Mouse (Mus musculus) forebrain, embryonic 13.5 days (tissue): ENCODE results near the gene Fkbp1b. TPM values are rescaled to one million over a fixed set of nuclear protein-coding genes. Genes with fewer than 3 reads are reported as not detected.
"Not testable (repeated sequence)": the region's sequence is repeated elsewhere in the genome, so short reads cannot be mapped to it uniquely, and the experiment has no call there.

Experiments used
- ATAC-seq: fragments of 200-750 bp; cut with Nextera tagmentation; 2 replicates; pipeline ENCODE4 v1.8.0; 2017
- H3K27ac ChIP-seq: fragments of 300-500 bp; sonication (generic); 2 replicates; pipeline ENCODE4 v1.5.1; 2015; ENCODE audit warnings: inconsistent platforms, mild to moderate bottlenecking, moderate library complexity
- H3K27me3 ChIP-seq: fragments of 300-500 bp; sonication (generic); 2 replicates; pipeline ENCODE4 v1.6.1; 2015; ENCODE audit warnings: mild to moderate bottlenecking, inconsistent platforms
- H3K36me3 ChIP-seq: fragments of 300-500 bp; sonication (generic); 2 replicates; pipeline ENCODE4 v1.6.1; 2015; ENCODE audit warnings: mild to moderate bottlenecking, inconsistent platforms; ENCODE audit not compliant: poor library complexity, severe bottlenecking
- H3K4me1 ChIP-seq: fragments of 300-500 bp; sonication (generic); 2 replicates; pipeline ENCODE4 v1.6.1; 2015; ENCODE audit warnings: inconsistent platforms
- H3K4me2 ChIP-seq: fragments of 300-500 bp; sonication (generic); 2 replicates; pipeline ENCODE4 v1.6.1; 2015; ENCODE audit warnings: inconsistent platforms, mild to moderate bottlenecking, moderate library complexity
- H3K4me3 ChIP-seq: fragments of 300-500 bp; sonication (generic); 2 replicates; pipeline ENCODE4 v1.5.1; 2015; ENCODE audit warnings: mild to moderate bottlenecking, inconsistent platforms
- H3K9ac ChIP-seq: fragments of 300-500 bp; sonication (generic); 2 replicates; pipeline ENCODE4 v1.6.1; 2015; ENCODE audit warnings: mild to moderate bottlenecking, inconsistent platforms
- H3K9me3 ChIP-seq: fragments of 300-500 bp; sonication (generic); replicated peaks from 2 replicates; pipeline ENCODE4 v1.6.1; 2016; ENCODE audit warnings: inconsistent platforms
- WGBS: fragments of 180-500 bp; shearing (Covaris S2); methylation state at CpG from one replicate; pipeline ENCODE4 v1.1.7; 2015; 5-methylcytosine and 5-hydroxymethylcytosine counted together
- polyA plus RNA-seq: library from polyadenylated mRNA; unstranded; fragments of >200 nt; fragmentation: Nextera tagmentation; extraction: Ambion mirVana; gene quantifications from 2 replicates; pipeline ENCODE4 v1.2.1, GENCODE M21; 2015

Gene Fkbp1b
- polyA plus RNA-seq, 1 experiment from 2014 or later = 10.3 TPM

DNA sequence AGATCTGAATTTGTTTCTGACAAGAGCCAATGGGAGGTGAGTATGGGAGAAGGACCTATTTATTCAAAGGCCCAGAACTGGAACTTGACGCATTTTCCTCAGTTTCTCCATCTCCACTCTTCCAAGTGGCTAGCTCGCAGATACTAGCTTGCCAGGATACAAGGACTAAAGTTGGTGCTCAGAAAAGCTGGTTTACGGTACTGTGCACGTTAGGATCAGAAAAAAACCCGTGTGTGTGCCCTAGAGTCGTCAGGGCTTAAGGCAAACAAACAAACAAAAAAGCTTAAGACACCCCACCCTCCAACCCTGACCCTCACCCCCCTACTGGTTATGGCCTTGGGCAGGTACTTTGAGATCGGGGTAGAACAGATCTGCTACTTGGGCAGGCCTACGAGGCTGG lies 1.1 kb upstream of the Fkbp1b start:
- ATAC-seq = no peak
- Histone ChIP-seq H3K27ac (no peak overlapping the region), H3K27me3 (peaks cover 21% of the 10 kb centered on the region), H3K9ac (no peak overlapping the region), H3K9me3 (no peaks in the 10 kb centered on the region), H3K4me2 (no peak overlapping the region), H3K4me1 (peaks cover 13% of the 10 kb centered on the region), H3K4me3 (no peak overlapping the region), H3K36me3 (no peaks in the 10 kb centered on the region)
- 86% methylated on average over 8 of the region's 8 CpGs for WGBS

DNA sequence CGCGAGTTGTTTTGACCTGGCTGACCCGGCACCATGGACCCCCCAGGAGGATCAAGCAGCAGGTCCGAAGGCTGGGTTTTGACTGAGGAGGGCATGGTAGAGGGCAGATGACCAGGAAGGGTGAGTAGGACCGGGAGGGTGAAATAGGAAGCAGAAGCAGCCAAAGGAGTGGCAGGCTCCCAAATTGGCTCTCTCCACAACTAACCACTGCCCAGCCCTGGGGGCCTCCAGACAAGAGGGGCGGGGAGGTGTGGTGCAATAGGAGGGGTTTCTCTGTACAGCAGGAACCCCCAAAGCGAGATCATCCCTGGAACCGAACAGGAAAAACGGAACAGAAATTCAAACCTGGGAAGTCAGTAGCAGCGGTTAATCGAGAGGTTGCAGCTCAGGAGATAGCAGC lies 650 bp downstream of the Fkbp1b start:
- H3K4me3 ChIP-seq = peak overlapping the region; percentile 75
- H3K36me3 ChIP-seq = no peaks in the 10 kb centered on the region
- H3K27me3 ChIP-seq = peaks cover 21% of the 10 kb centered on the region
- H3K27ac ChIP-seq = no peak overlapping the region
- ATAC-seq = no peak
- H3K9ac ChIP-seq = peak overlapping the region; percentile 78
- peaks cover 13% of the 10 kb centered on the region for H3K4me1 ChIP-seq
- peak overlapping the region; percentile 94 for H3K4me2 ChIP-seq
- WGBS = 0% methylated on average over 11 of the region's 11 CpGs
- no peaks in the 10 kb centered on the region for H3K9me3 ChIP-seq

DNA sequence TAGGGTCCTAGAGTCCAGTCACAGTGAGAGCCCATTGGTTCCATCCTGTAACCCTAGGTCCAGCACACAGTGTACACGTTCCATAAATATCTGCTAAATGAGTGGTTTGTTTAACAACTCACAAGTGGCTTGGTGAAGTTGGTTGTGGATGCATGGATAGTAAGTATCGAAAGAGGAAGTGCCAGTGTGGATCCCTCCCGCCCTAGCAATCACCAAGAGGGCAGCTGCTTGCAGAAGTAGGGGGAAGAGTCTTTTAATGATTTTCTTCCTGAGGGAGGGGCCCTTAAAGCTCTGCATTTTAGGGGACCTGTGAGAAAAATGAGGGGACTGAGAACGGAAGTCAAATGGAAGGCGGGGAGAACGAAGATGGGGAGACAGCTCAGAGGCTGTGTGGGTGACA lies 1.4 kb downstream of the Fkbp1b start:
- no peak for ATAC-seq
- H3K4me2 ChIP-seq = peak overlapping the region; percentile 94
- H3K4me1 ChIP-seq = peaks cover 13% of the 10 kb centered on the region
- no peaks in the 10 kb centered on the region for H3K9me3 ChIP-seq
- no peaks in the 10 kb centered on the region for H3K36me3 ChIP-seq
- H3K27me3 ChIP-seq = peaks cover 21% of the 10 kb centered on the region
- H3K9ac ChIP-seq = no peak overlapping the region
- no peak overlapping the region for H3K27ac ChIP-seq
- 53% methylated on average over 6 of the region's 6 CpGs for whole genome bisulfite sequencing
- no peak overlapping the region for H3K4me3 ChIP-seq

DNA sequence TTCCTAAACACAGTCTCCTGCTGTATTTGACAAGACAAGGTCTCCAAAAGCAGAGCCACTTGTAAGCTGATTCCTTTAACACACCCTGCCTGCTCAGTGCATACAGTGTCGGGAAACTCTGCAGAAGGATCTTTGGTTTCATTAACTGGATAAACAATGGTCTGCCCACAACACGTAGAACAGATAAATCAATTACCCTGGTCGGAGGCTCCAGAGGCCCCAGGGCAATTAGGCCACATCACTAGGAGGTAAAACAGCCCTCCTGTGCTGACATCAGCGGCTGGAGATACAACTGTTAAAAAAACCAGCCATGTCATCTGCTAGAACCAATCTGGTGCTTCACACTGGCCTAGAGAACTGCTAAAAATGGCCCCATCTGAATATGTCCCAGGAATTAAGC lies 4.4 kb downstream of the Fkbp1b start:
- Histone ChIP-seq H3K9ac (no peak overlapping the region), H3K27ac (no peak overlapping the region), H3K4me2 (no peak overlapping the region), H3K36me3 (peaks cover 2% of the 10 kb centered on the region; the same call in 1 of the 2 replicates), H3K4me1 (peaks cover 5% of the 10 kb centered on the region; the same call in 1 of the 2 replicates), H3K4me3 (no peak overlapping the region), H3K9me3 (no peaks in the 10 kb centered on the region), H3K27me3 (peaks cover 15% of the 10 kb centered on the region; the same call in 1 of the 2 replicates)
- 67% methylated on average over 4 of the region's 4 CpGs for WGBS
- no peak for ATAC-seq

DNA sequence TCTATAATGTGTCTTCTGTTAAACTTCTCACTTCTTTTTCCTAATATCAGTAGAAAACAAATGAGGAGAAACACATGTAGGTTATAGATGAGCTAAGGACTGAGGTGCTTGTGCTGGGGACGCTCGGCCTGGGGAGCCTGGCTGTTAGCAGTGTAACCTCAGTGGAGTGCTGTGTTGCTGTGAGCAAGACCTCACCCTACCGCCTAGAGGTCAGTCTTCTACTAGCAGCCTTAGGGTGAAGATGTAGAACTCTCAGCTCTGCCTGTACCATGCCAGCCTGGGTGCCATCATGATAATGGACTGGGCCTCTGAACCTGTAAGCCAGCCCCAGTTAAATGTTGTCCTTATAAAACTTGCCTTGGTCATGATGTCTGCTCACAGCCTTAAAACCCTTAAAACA lies 14.1 kb downstream of the Fkbp1b start:
- no peaks in the 10 kb centered on the region for H3K9me3 ChIP-seq
- no peak overlapping the region for H3K4me3 ChIP-seq
- H3K4me2 ChIP-seq = no peak overlapping the region
- no peaks in the 10 kb centered on the region for H3K4me1 ChIP-seq
- H3K9ac ChIP-seq = no peak overlapping the region
- H3K27ac ChIP-seq = no peak overlapping the region
- no peaks in the 10 kb centered on the region for H3K27me3 ChIP-seq
- peaks cover 73% of the 10 kb centered on the region for H3K36me3 ChIP-seq
- WGBS = 77% methylated on average over 3 of the region's 3 CpGs
- no peak for ATAC-seq

DNA sequence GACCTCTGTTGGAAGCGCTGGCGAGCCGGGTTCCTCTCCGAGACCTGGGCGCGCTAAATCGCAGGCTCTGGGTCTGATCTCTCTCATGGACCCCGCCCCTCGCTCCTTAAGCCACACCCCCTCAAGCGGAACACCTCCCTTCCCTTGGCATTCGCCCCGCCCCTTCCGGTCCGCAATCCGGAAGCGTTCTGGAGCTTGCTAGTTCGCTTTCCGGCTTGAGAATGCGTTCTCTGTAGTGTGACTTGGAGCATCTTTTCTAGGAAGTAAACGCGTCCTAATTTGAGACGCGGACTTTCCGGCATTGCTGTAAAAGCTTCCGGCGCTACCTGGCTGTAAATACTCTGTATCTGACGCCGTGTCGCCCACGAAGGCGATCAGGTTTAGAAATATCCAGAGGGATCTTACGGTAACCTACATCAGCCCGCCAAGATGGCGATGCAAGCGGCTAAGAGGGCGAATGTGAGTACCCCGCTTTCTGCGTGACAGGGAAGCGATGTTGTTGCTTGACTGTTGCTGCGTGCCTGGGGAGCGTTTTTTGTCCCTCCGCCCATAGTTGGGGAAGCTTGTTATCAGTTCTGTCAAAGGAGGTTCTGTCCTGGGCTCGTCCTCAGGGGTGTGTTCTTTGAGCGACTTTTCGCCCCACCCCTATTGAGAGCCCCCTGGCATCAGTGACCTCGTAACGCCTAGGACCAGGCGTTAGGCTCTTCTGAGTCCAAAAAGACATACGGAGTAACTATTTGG lies 23.9 kb downstream of the Fkbp1b start, which contains the start of gene Sf3b6:
Gene Sf3b6, plus strand, starts transcription at position 184 of the 741 bp plus-strand sequence.
- Histone ChIP-seq H3K9me3 (no peaks in the 10 kb centered on the region), H3K9ac (peak within 1 kb of the TSS; percentile 75), H3K36me3 (peaks cover 23% of the 10 kb centered on the region), H3K4me1 (peaks cover 24% of the 10 kb centered on the region), H3K27ac (peak within 1 kb of the TSS; percentile 77), H3K4me2 (peak within 1 kb of the TSS; percentile 78), H3K4me3 (peak within 1 kb of the TSS; percentile 86), H3K27me3 (no peaks in the 10 kb centered on the region)
- WGBS = under 1% methylated on average over 49 of the region's 49 CpGs
- ATAC-seq = peak; percentile 98

DNA sequence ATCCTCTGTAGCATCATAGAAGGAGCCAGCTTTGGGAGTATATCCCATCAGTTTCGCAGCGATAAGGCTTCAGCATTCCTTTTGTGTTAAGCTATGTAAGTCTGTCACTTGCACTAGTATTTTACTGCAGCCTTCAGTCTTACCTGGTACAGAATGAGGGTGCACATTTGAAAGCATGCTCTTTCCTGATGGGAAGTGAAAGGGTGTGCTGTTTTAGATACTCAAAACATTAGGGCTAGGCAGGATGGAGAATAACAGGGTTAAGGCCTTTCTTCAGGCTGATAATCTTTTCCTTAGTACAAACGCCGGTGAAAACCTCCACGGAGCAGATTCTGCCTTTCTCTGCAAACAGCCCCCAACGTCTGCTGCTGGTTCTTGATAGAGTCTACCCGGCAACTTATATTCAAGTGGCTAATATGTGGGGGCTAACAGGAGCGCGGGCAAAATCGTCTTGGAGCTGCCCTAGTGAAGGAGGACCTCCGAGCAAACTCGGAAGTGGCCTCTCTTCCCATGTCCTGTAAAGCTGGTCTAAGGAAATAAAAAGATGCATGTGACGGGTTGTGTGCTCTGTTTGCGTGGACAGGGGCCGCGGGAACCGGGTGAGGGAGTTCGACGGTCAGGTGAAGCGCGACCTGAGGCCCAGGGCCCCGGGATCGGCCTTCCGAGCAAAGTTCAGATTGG lies 24.6 kb downstream of the Fkbp1b start:
- H3K4me1 ChIP-seq = peaks cover 24% of the 10 kb centered on the region
- WGBS = 10% methylated on average over 24 of the region's 24 CpGs
- peak overlapping the region; percentile 86 for H3K4me3 ChIP-seq
- H3K9me3 ChIP-seq = no peaks in the 10 kb centered on the region
- peak overlapping the region; percentile 77 for H3K27ac ChIP-seq
- ATAC-seq = peak; percentile 14; the same call in 1 of the 2 replicates
- no peaks in the 10 kb centered on the region for H3K27me3 ChIP-seq
- peaks cover 16% of the 10 kb centered on the region for H3K36me3 ChIP-seq
- peak overlapping the region; percentile 78 for H3K4me2 ChIP-seq
- peak overlapping the region; percentile 75 for H3K9ac ChIP-seq

DNA sequence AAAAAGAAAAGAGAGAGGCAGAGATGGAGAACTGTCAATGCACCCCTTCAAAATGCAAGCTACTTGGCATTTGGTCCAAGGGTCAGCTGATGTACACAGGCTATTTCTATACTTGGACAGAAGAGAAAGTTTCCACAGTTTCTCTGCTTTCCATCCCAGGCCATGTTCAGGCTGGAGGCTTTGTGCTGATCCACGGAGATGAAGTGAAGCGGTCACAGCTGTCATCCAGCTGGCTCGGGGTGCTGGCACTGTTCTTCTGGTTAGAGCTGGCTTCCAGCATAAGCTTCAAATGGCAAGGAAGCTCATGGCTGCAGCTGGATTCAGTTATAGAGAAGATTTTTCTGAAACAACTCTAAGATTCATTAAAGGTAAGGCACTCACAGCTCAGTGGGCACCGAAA lies 27.8 kb downstream of the Fkbp1b start:
- WGBS = 82% methylated on average over 4 of the region's 4 CpGs

DNA sequence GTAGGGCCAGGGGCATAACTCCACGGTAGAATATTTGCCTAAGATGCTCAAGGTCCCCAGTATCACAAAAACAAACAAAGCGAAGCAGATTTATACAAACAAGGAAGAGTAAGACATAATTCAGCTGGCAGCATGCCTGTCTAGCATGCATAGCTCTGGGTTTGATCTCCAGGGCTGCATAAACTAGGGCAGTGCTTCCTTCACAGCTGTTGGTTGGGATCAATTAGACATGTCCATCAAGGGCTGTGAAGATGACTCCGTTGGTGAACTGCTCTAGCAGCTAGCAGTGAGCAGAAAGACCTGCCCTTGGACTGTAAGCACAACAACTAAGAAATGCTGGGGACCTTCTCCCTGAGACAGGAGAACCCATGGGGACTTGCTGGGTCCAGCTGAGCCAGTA lies 29.7 kb downstream of the Fkbp1b start:
- peaks cover 4% of the 10 kb centered on the region for H3K4me1 ChIP-seq
- no peak for ATAC-seq
- H3K4me2 ChIP-seq = no peak overlapping the region
- H3K9ac ChIP-seq = no peak overlapping the region
- H3K36me3 ChIP-seq = no peaks in the 10 kb centered on the region
- no peaks in the 10 kb centered on the region for H3K27me3 ChIP-seq
- H3K27ac ChIP-seq = no peak overlapping the region
- 74% methylated on average over 3 of the region's 3 CpGs for WGBS
- no peak overlapping the region for H3K4me3 ChIP-seq
- H3K9me3 ChIP-seq = 0 out of 2 replicates have a peak, but pooled peaks cover 4% of the 10 kb centered on the region

More for the DNA sequence above, 27.8 kb downstream of the Fkbp1b start:
- Histone ChIP-seq H3K4me1 (peaks cover 13% of the 10 kb centered on the region), H3K36me3 (no peaks in the 10 kb centered on the region), H3K9me3 (0 out of 2 replicates have a peak, but pooled peaks cover 4% of the 10 kb centered on the region), H3K9ac (no peak overlapping the region), H3K27me3 (no peaks in the 10 kb centered on the region), H3K27ac (no peak overlapping the region), H3K4me2 (no peak overlapping the region), H3K4me3 (no peak overlapping the region)
- ATAC-seq = no peak

DNA sequence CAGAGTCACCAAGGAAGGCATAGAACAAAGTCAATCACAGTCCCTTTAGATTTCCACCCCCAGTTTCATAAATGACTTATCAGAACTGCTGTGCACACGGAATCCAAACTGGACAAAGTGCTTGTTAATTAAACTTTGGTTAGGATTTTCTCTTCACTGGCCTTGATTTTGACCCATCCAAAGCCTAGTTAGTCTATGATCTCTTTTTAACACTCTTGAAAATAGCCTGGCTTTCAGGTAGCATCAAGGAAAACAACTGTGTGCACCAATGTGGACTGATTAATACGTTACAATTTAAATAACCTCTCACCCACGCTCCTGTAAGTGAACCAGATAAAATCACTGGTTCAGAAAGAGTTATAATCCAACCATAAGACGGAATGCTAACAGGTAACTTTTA lies 30.4 kb downstream of the Fkbp1b start:
- no peaks in the 10 kb centered on the region for H3K36me3 ChIP-seq
- 0 out of 2 replicates have a peak, but pooled peaks cover 4% of the 10 kb centered on the region for H3K9me3 ChIP-seq
- H3K4me2 ChIP-seq = no peak overlapping the region
- no peak overlapping the region for H3K4me3 ChIP-seq
- WGBS = 74% methylated on average over 4 of the region's 4 CpGs
- no peak overlapping the region for H3K27ac ChIP-seq
- no peak overlapping the region for H3K9ac ChIP-seq
- no peaks in the 10 kb centered on the region for H3K4me1 ChIP-seq
- no peak for ATAC-seq
- H3K27me3 ChIP-seq = no peaks in the 10 kb centered on the region

DNA sequence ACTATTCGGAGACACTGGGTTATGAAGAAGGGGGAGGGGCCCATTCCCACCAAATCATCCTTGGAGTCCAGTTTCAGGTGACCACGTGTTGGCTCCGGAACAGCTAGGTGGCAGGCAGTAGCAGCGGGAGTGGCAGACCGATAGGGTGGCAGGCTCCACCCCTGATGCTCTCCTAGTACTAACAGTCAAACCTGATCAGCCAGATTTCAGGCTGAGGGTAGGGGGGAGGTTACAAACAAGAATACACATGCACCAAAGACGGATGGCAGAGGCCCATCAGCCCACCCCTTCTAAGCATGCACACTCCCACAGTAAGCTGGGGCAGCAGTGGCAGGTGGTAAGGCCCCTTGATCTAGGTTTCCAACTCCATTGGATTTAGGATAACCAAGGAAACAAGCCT lies 43.9 kb downstream of the Fkbp1b start:
- WGBS = 79% methylated on average over 6 of the region's 6 CpGs
- H3K9ac ChIP-seq, ATAC-seq, H3K4me3 ChIP-seq, H3K9me3 ChIP-seq, H3K27ac ChIP-seq, H3K4me1 ChIP-seq, H3K27me3 ChIP-seq, H3K4me2 ChIP-seq, H3K36me3 ChIP-seq: not testable (repeated sequence)

DNA sequence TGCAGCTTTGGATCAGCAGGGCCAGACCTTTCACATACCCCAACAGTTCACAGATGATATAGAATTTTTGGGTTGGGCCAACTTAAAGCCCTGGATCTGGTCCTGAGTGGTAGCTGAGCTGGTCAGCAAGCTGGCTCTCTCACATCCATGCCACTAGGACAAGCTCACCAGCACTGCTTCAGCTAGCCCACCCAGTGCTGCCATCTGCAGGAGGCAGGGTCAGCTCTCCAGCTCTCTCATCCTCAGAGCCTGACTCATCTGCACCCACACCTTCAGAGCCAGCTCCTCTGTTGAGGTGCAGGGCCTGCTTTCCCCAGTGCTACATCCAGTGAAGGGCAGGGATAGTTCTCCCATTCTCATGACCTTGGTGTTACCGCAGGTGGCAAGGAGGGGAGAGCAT lies 47.7 kb downstream of the Fkbp1b start:
- H3K4me1 ChIP-seq = no peaks in the 10 kb centered on the region
- WGBS = 82% methylated on average over 1 of the region's 1 CpGs
- ATAC-seq = no peak
- no peak overlapping the region for H3K27ac ChIP-seq
- no peak overlapping the region for H3K9ac ChIP-seq
- H3K27me3 ChIP-seq = no peaks in the 10 kb centered on the region
- no peak overlapping the region for H3K4me3 ChIP-seq
- no peaks in the 10 kb centered on the region for H3K36me3 ChIP-seq
- H3K4me2 ChIP-seq = no peak overlapping the region
- no peaks in the 10 kb centered on the region for H3K9me3 ChIP-seq
